Mouse (Mus musculus): ENCODE data around the gene Ndufb7. TPM values are rescaled to one million over a fixed set of nuclear protein-coding genes. Genes with fewer than 3 reads are reported as not detected.
"Not testable (repeated sequence)": the region's sequence is repeated elsewhere in the genome, so short reads cannot be mapped to it uniquely, and the experiment has no call there.

Ndufb7 gene
- polyA plus RNA-seq, 1 experiment from 2014 or later, result 290 TPM

GRCm38 (mm10) chr8:83594167-83595049, 27.9 kb downstream of the Ndufb7 start:
- H3K27me3 ChIP-seq (replicated peaks), result no peaks in the 10 kb centered on the region
- H3K27ac ChIP-seq, result peak overlapping the region; percentile 91
- under 1% methylated on average over 43 of the region's 43 CpGs for WGBS (ENCODE audit: insufficient replicate concordance)
- H3K9ac ChIP-seq, result peak overlapping the region; percentile 95
- peak overlapping the region; percentile 95 for H3K4me2 ChIP-seq
- H3K4me1 ChIP-seq, result peaks cover 65% of the 10 kb centered on the region
- no peaks in the 10 kb centered on the region for H3K9me3 ChIP-seq (replicated peaks)
- ATAC-seq, result peak; percentile 97
- peak overlapping the region; percentile 95 for H3K4me3 ChIP-seq
- peaks cover 25% of the 10 kb centered on the region for H3K36me3 ChIP-seq

GRCm38 (mm10) chr8:83595050-83595345, 28.5 kb downstream of the Ndufb7 start:
- peaks cover 23% of the 10 kb centered on the region for H3K36me3 ChIP-seq
- H3K4me3 ChIP-seq, result peak overlapping the region; percentile 95
- peaks cover 69% of the 10 kb centered on the region for H3K4me1 ChIP-seq
- peak overlapping the region; percentile 67 for H3K9ac ChIP-seq
- H3K27me3 ChIP-seq (replicated peaks); H3K9me3 ChIP-seq (replicated peaks); ATAC-seq: not testable (repeated sequence)
- peak overlapping the region; percentile 95 for H3K4me2 ChIP-seq
- 51% methylated on average over 3 of the region's 3 CpGs for WGBS (ENCODE audit: insufficient replicate concordance)
- H3K27ac ChIP-seq, result peak overlapping the region; percentile 91

GRCm38 (mm10) chr8:83596369-83596768, 29.9 kb downstream of the Ndufb7 start:
- Histone ChIP-seq H3K4me1 (peaks cover 76% of the 10 kb centered on the region), H3K27ac (peak overlapping the region; percentile 52), H3K4me3 (no peak overlapping the region), H3K9me3 (replicated peaks) (no peaks in the 10 kb centered on the region), H3K27me3 (replicated peaks) (no peaks in the 10 kb centered on the region), H3K36me3 (peaks cover 14% of the 10 kb centered on the region), H3K4me2 (no peak overlapping the region), H3K9ac (no peak overlapping the region)
- 11% methylated on average over 3 of the region's 3 CpGs for WGBS (ENCODE audit: insufficient replicate concordance)
- no peak for ATAC-seq

GRCm38 (mm10) chr8:83598146-83598545, 31.7 kb downstream of the Ndufb7 start:
- Histone ChIP-seq H3K9ac (no peak overlapping the region), H3K9me3 (replicated peaks) (no peaks in the 10 kb centered on the region), H3K4me3 (no peak overlapping the region), H3K4me2 (no peak overlapping the region), H3K27me3 (replicated peaks) (no peaks in the 10 kb centered on the region), H3K4me1 (peaks cover 76% of the 10 kb centered on the region), H3K36me3 (no peaks in the 10 kb centered on the region), H3K27ac (peak overlapping the region; percentile 96; the same call in 1 of the 2 replicates)
- ATAC-seq, result no peak
- 35% methylated on average over 1 of the region's 1 CpGs for WGBS (ENCODE audit: insufficient replicate concordance)

- 0 out of 2 replicates have a peak overlapping the region, but pooled peaks have one; percentile 1 for H3K4me3 ChIP-seq
- peak; percentile 59 for ATAC-seq
- no peaks in the 10 kb centered on the region for H3K27me3 ChIP-seq (replicated peaks)
- peak overlapping the region; percentile 60 for H3K9ac ChIP-seq
- H3K36me3 ChIP-seq, result peaks cover 5% of the 10 kb centered on the region
- H3K4me2 ChIP-seq, result peak overlapping the region; percentile 52
- H3K27ac ChIP-seq, result peak overlapping the region; percentile 96
- peaks cover 78% of the 10 kb centered on the region for H3K4me1 ChIP-seq
- no peaks in the 10 kb centered on the region for H3K9me3 ChIP-seq (replicated peaks)
These were observed 33.3 kb downstream of the Ndufb7 start for GRCm38 (mm10) chr8:83599814-83600213.

- Histone ChIP-seq H3K4me3 (no peak overlapping the region), H3K9me3 (replicated peaks) (no peaks in the 10 kb centered on the region), H3K27me3 (replicated peaks) (no peaks in the 10 kb centered on the region), H3K9ac (no peak overlapping the region), H3K4me1 (peaks cover 82% of the 10 kb centered on the region), H3K4me2 (no peak overlapping the region), H3K27ac (peak overlapping the region; percentile 96), H3K36me3 (peaks cover 5% of the 10 kb centered on the region)
- WGBS (ENCODE audit: insufficient replicate concordance), result 72% methylated on average over 2 of the region's 2 CpGs
- ATAC-seq, result no peak
These were observed 36.2 kb downstream of the Ndufb7 start for GRCm38 (mm10) chr8:83602650-83603029.

GRCm38 (mm10) chr8:83607661-83608397, 41.4 kb downstream of the Ndufb7 start, which contains the start of the genes Tecr and Dnajb1:
Gene Tecr, minus strand, starts transcription at chr8:83607971.
Gene Dnajb1, plus strand, starts transcription at chr8:83608193.
- Histone ChIP-seq H3K36me3 (peaks cover 41% of the 10 kb centered on the region), H3K4me3 (peak within 1 kb of the TSS; percentile 92), H3K9me3 (replicated peaks) (no peaks in the 10 kb centered on the region), H3K4me2 (peak within 1 kb of the TSS; percentile 91), H3K4me1 (peaks cover 65% of the 10 kb centered on the region), H3K9ac (peak within 1 kb of the TSS; percentile 98), H3K27ac (peak within 1 kb of the TSS; percentile 100), H3K27me3 (replicated peaks) (no peaks in the 10 kb centered on the region)
- ATAC-seq, result peak; percentile 93
- under 1% methylated on average over 69 of the region's 69 CpGs for WGBS (ENCODE audit: insufficient replicate concordance)

- no peaks in the 10 kb centered on the region for H3K27me3 ChIP-seq (replicated peaks)
- peaks cover 64% of the 10 kb centered on the region for H3K4me1 ChIP-seq
- no peaks in the 10 kb centered on the region for H3K9me3 ChIP-seq (replicated peaks)
- ATAC-seq, result peak; percentile 74
- peaks cover 46% of the 10 kb centered on the region for H3K36me3 ChIP-seq
- WGBS (ENCODE audit: insufficient replicate concordance), result under 1% methylated on average over 51 of the region's 51 CpGs
- H3K4me3 ChIP-seq, result peak overlapping the region; percentile 92
- peak overlapping the region; percentile 98 for H3K9ac ChIP-seq
- peak overlapping the region; percentile 91 for H3K4me2 ChIP-seq
- H3K27ac ChIP-seq, result peak overlapping the region; percentile 100
These were observed 41.9 kb downstream of the Ndufb7 start for GRCm38 (mm10) chr8:83608398-83608829.

GRCm38 (mm10) chr8:83609086-83609485, 42.6 kb downstream of the Ndufb7 start:
- Histone ChIP-seq H3K4me1 (peaks cover 64% of the 10 kb centered on the region), H3K27me3 (replicated peaks) (no peaks in the 10 kb centered on the region), H3K9me3 (replicated peaks) (no peaks in the 10 kb centered on the region), H3K4me3 (peak overlapping the region; percentile 92), H3K9ac (peak overlapping the region; percentile 98), H3K27ac (peak overlapping the region; percentile 100), H3K4me2 (peak overlapping the region; percentile 91), H3K36me3 (peaks cover 53% of the 10 kb centered on the region)
- ATAC-seq, result no peak
- 19% methylated on average over 9 of the region's 9 CpGs for WGBS (ENCODE audit: insufficient replicate concordance)

- no peaks in the 10 kb centered on the region for H3K27me3 ChIP-seq (replicated peaks)
- no peaks in the 10 kb centered on the region for H3K9me3 ChIP-seq (replicated peaks)
- peak overlapping the region; percentile 100; the same call in 1 of the 2 replicates for H3K27ac ChIP-seq
- 71% methylated on average over 10 of the region's 10 CpGs for WGBS (ENCODE audit: insufficient replicate concordance)
- peak overlapping the region; percentile 98 for H3K9ac ChIP-seq
- H3K36me3 ChIP-seq, result peaks cover 53% of the 10 kb centered on the region
- H3K4me2 ChIP-seq, result peak overlapping the region; percentile 91
- H3K4me1 ChIP-seq, result peaks cover 58% of the 10 kb centered on the region
- ATAC-seq, result no peak
- peak overlapping the region; percentile 92 for H3K4me3 ChIP-seq
These were observed 43.2 kb downstream of the Ndufb7 start for GRCm38 (mm10) chr8:83609547-83610180.

- 93% methylated on average over 4 of the region's 4 CpGs for WGBS (ENCODE audit: insufficient replicate concordance)
- Histone ChIP-seq H3K27ac (peak overlapping the region; percentile 2; the same call in 1 of the 2 replicates), H3K4me3 (no peak overlapping the region), H3K4me2 (no peak overlapping the region), H3K4me1 (peaks cover 39% of the 10 kb centered on the region), H3K9ac (no peak overlapping the region), H3K27me3 (replicated peaks) (no peaks in the 10 kb centered on the region), H3K36me3 (peaks cover 52% of the 10 kb centered on the region), H3K9me3 (replicated peaks) (no peaks in the 10 kb centered on the region)
- ATAC-seq, result no peak
These were observed 45.5 kb downstream of the Ndufb7 start for GRCm38 (mm10) chr8:83611921-83612320.
